Mouse (Mus musculus) neural tube, embryonic 10.5 days (tissue): ENCODE results near the gene Tom1l2.
A peak's percentile ranks its signal among the peaks of the same experiment; 100 is the strongest.

ENCODE experiments used
- DNase-seq: peaks from one replicate; pipeline ENCODE4 v3.0.0-alpha.2; 2017; ENCODE audit warnings: low spot score; ENCODE audit errors: extremely low spot score

The Tom1l2 gene

DNA sequence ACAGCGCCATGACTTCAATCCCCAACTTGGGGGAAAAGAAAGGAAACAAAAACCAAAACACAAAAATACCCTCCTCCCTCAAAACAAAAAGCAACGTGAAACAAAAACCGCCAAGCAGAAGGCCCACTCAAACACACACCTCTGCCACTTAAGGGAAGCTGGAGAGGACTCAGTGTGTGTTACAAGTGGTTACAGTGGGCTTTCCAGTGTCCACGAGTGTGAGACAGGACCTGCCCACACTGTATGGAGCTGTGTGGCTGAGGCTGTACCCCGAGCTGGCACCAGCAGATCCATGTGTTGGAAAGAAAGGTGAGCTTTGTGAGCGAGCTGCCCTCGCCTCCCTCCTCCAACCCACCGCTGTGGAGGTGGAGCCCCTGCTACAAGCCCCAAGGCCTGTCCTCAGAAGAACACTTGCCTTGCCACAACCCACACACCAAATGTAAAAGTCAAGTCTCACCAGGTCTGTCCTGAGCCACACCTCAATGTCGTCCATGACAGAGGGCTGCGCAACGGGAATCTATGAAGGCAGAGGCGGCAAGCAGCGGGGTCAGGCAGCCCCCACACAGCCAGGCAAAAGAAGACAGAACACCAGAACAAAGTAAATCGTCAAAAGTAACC is 120.2 kb downstream of the Tom1l2 start:
- DNase-seq: no peak

DNA sequence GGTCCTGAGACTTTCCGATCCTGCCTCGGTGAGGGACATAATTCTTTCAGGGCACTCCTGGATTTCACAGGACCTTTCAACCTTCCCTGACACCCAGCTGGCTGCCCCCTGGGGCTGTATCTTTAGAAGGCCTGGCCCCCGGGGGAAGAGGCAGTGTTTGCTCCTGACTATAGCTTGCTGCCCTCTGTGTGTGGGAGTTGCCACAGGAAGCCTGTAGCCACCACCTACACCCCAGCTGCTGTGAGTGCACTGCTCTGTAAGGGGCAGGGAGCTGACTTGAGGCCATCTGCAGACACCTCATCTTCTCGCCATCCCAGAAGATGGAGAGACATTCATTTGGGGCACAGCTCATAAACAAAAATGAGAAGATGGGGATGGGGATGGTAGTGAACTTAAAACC is 120.8 kb downstream of the Tom1l2 start:
- DNase-seq: no peak

DNA sequence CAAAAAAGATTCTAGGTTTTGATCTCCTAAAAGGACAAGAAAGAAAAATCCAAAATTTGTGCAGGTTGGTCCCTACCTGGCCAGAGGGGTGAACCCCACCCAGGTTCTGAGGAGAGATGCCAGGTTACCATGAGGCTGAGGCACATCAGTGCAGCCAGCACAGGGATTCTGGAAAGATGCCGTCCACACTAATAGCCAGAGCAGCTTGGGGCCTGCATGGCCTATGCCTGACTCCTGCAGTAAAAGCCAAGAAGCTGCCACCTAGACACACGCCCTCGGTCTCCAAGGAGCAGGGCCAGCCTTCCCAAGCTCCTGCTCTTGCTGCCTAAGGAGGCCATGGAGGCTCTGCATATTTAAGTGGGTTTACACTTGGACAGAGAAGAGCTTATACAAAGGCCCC is 121.4 kb downstream of the Tom1l2 start:
- no peak for DNase-seq

DNA sequence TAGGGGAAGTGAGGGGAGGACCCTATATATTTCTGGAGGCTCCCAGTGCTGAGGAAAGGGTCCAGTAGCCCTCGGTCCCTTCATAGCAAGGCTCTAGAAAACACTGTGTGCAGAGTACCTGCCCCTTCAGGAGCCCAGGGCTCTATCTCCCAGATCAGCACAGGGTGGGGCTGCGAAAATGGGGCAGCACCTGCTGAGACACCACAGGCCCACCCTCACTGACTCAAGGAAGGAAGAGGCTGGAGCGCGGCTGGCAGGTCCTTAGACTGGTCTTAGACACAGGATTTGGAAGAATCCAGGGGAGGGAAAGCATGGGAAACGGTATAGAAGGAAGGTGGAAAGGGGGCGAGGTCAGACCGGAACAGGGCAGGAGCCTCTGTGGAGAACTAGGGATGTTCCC is 122.2 kb downstream of the Tom1l2 start:
- no peak for DNase-seq

DNA sequence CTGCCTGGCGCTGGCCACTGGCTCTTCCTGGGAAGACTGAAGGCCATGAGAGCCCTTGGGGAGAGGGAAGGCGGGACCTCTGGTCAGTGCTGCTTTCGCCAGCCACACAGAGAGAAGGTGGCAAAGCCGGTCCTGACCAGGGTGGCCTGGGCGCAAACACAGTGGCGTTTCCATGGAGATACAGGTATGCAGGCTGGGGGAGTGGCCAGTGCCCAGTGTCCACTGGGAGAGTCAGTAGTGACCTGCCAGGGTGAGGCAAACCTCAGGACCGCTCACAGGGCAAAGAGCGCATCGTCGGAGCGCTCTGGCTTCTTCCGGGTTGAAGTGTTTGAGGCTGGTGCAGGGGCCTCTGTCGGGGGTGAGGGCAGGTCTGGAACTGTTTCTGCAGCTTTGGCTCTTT is 122.9 kb downstream of the Tom1l2 start:
- no peak for DNase-seq

DNA sequence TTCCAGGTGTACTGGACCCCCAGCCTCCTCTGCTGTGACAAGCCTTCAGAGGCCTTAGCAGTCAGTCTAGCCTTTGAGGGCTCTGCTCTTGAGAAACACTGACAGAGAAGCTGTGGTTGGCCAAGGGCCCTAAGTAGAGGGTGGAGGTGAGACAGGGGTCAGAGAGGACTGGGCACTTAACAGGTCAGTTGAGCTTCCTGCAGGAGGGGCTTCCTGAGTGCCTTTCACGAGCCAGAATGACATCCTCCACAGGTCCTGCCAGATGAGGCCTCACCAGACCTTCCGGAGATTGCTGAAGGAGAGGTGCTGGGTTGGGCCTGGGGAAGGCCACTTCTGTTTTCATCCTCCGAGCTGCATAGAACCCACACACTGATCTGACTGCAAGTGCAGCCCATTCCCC is 124.2 kb downstream of the Tom1l2 start:
- DNase-seq: no peak

DNA sequence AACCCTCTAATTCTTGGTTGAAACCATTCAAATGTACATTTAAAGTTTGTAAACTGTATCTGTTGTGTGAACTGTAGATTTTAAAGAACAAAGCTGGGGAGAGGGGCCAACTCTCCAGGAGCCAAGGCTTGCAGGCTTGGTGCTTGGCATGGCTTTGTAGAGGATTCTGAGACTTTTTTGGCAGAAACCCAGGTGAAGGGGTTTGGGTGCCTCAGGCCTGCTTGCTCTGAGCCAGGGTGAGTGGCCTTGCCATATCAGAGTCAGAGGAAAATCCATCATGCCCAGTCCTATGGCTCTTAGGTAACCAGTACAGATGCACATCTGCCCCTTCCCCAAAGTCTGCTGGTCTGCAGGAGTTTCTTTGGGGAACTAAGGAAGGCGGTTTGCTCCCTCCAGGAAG is 126.8 kb downstream of the Tom1l2 start:
- DNase-seq: no peak

DNA sequence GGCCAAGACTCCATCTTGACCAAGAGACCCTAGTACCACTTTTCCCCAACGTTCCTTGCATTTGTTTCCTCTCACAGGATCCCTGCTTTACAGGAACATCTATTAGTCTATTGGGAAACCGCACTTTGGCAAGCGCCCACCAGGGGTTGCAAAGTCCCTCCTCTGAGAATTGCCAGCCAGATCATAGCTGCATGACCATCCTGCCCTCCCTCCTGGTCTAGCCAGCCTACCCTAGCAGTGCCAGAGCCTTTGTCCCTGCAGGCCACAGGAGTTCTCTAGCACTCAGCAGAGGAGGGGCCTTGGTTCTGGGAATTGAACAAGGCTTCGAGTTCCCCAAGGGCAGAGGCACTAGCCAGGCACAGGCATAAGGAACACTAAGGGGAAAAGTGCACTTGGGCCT is 128.0 kb downstream of the Tom1l2 start:
- DNase-seq: no peak

DNA sequence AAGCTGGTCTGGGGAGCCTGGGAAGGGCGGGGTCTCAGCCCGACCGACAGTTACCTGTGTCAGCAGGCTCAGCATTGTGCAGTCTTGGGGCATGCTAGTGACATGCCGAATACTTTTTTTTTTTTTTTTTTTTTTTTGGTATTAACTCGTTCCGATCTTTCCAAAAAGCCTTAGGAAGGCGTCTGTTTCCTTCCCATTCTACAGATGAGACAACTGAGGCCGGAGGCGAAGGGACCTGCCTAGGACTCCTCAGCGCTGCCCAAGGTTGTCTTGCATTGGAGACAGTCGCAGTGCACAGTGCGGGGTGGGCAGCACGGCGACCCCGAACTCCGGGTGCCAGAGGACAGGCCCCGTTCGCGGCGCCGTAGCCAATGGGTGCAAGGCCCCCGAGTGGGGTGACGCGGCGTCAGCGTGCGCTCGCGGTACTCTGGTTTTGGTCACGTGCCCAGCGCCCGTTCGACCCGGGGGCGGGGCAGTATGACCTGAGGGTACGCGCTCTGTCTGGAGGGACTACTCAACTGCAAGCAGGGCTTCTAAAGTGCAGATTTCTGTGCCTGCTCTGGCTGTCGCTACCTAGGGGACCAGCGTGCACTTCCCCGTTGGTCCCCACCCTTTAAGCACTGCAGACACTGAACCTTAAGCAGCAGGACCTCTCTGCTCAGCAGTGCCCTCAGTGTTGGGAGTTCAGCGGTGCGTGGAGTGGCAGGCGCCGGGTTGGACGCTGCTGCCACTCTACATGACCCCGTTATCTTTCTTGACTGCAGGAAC is 130.1 kb downstream of the Tom1l2 start, which contains the start of gene Srebf1:
Gene Srebf1 (minus strand): TSS at position 113 of the 768 bp plus-strand sequence.
- peak; percentile 83 for DNase-seq

DNA sequence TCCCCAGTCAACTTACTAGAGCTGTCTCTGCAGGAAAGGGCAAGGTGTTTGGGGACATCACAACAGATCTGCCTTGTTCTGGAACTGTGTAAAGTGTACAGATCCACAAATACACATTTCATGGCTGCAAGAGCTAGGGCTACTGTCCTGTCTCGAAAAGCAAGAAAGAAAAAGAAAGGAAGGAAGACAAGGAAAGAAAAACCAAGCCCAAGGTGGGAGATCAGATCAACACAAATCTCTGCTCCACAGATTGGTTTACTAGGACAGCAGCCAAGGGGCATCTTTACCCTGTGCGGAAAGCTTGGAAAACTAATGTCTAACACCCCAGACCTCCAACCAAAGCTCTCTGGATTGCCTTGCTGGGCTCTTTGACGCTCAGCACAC is 130.6 kb downstream of the Tom1l2 start:
- DNase-seq: no peak

DNA sequence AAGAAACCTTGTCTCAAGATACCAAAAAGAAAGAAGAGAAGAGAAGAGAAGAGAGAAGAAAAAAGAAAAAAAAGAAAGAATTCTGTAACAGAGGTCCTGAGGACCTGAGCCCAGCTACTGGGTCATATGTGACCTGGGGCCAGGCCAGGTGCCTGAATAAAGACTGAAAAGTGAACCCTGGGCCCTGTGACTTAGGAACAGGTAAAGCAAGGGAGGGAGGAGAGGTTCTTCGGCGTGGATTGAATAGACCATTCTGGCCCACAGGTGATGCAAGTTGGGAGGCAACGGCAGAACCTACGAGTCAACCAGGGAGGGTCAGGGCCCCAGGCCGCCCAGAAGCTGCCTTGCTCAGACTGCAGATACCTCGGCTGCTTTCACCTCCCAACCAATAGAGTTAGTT is 131.3 kb downstream of the Tom1l2 start:
- DNase-seq: no peak

DNA sequence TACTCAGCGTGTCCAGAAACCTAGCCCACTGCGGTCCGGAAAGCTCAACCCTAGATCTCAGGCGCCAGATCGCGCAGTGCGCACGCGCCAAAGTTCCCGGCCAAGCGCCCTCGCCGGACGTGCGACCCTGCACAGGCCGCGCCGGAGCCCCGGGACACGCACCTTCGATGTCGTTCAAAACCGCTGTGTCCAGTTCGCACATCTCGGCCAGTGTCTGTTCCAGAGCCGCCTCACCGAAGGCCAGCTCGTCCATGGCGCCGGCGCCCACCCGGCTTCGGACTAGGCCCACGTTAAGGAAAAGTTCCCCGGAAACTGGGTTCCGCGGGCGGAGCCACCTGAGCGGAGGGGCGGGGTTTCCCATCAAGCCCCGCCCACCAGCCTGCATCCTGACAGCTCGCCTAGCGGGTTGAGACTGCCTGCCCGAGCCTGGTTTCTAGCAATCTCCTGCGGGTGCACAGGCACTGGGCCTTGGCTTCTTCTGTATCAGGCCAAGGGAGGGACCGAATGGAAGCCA is 132.4 kb downstream of the Tom1l2 start:
- peak; percentile 97 for DNase-seq

DNA sequence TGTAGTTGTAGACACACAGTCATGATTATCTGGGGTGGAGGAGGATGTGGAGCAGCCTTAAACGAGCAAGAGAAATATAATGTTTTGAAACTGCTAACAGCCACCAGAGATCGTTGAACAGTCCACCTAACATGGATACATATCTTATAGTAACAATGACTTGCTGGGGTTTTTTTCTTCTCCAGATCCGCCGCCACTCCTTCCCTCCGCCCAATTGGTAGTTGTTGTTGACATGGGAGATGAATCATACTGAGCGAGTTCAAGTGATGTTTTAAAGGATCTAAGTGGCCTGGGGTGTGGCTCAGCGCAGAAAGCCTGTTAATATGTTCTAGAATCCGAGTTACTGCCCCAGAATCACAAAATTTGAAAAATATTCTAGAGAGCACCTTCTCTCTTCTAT is 133.1 kb downstream of the Tom1l2 start:
- no peak for DNase-seq

DNA sequence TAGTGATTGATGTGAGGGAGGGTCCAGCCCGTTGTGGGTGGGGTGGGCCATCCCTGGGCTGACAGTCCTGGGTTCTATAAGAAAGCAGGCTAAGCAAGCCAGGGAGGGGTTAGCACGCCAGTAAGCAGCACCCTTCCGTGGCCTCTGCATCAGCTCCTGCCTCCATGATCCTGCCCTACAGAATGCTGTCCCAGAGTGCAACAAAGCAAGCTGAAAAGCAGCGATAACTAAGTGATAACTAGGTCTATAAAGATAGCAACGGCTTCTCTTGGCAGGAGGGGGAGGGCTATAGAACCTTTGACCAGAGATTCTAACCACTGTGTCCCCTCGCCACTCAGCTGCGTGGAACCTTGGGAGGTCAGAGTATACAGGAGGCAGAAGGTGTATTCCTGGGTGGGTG is 135.2 kb downstream of the Tom1l2 start:
- no peak for DNase-seq

DNA sequence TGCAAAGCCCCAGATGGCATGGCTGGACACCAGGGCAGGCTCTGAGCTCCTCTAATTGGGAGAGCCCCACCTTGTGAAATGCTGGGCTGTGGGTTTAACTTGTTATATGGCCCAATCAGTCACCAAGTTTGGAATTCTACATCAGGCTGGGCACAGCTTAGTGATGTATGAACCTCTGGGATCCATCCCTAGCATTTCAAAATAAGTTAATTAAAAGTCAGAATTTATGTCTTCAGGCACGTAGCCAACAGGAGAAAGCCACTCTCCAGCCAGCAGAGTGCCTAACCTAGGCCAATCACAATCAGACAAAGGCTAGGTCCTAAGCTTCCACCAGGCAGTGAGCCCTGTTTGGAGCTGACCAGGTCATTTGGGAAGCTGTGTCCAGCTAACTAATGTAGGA is 136.0 kb downstream of the Tom1l2 start:
- no peak for DNase-seq

DNA sequence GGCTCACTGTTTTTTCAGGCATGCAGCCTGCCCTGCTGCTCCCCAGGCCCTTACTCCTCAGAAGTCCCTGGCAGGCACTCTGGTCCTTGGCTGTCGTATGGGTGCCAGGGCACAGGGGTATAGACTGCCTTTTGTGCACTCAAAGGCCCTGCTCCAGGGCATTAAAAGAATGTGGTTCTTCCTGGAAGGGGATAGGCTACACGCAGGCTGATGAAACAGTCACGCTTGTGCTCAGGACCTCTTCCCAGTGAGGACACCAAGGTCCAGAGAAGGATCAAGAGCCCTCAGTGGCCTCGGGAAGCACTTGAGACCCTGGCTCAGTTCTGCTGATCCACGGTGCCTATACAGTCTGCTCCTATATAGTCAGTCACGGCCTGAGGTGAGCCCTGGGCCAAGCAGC is 139.4 kb downstream of the Tom1l2 start:
- DNase-seq: no peak

DNA sequence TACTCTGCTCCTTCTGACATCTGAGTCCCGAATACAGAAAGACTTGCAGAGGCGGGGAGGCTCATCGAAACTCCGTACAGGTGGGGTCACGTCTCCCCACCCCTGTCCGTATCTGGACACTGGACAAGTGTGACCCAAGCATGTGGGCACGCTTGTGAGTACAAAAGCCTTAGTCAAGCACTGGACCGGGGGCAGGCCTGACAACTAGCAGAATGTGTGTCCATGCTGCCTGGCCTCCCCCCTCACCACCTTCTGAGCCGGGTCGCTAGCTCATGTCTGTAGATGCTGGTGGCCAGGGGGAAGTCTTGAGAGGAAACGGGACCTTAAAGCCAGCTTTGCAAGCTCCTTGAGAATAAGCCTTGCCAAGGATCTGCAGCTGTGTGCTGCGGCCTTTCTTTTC is 140.9 kb downstream of the Tom1l2 start:
- DNase-seq: no peak

DNA sequence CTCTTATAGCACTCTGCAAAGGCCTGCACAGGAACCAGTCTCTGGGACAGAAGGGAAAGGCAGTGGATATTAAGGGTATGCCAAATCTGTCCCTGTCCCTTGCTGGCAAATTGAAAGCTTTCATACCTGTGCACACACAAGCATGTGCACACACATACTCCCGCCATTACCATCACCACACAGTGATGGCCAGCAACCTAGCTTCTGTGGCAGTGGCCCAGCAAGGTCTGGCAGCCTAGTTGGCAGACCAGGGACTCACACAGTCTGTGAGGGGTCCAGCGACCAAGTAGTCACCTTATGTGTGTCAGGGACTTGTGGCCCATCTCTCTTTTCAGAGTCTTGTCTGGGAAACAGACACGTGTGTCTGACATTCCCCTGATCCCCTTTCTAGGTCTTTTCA is 141.6 kb downstream of the Tom1l2 start:
- DNase-seq: no peak

DNA sequence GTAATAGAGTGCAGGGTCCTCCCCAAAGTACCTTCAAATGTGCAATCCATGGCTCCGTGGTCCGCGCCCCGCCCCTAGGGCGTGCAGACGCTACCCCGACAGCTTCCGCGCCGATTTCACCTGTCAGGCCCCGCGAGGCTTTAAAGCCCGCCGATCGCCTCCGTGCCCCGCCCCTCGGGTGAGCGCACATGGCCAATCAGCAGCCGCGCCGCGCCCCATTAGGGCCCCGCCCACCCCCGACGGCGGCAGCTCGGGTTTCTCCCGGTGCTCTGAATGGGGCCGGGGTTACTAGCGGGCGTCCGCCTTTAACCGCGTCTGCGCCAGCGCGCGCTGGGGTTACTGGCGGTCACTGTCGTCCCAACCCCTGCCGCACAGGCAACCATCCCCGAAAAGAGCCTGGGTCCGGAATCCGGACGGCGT is 142.4 kb downstream of the Tom1l2 start:
- DNase-seq: peak; percentile 96

DNA sequence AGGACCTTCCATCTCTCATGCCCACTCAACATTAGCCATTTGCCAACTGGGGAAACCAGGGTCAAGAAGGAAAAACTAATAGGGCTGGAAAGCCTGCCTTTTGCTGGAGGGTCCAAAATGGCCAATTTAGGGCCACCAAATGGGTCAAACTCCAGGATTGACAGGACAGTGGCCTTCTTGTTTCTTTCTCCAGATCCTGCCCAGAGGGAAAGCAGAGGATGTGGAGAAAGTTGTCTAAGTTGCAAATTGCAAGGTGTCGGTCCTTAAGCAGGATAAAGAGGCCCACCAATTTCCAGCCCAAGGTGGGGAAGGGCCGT is 142.8 kb downstream of the Tom1l2 start:
- DNase-seq: no peak

DNA sequence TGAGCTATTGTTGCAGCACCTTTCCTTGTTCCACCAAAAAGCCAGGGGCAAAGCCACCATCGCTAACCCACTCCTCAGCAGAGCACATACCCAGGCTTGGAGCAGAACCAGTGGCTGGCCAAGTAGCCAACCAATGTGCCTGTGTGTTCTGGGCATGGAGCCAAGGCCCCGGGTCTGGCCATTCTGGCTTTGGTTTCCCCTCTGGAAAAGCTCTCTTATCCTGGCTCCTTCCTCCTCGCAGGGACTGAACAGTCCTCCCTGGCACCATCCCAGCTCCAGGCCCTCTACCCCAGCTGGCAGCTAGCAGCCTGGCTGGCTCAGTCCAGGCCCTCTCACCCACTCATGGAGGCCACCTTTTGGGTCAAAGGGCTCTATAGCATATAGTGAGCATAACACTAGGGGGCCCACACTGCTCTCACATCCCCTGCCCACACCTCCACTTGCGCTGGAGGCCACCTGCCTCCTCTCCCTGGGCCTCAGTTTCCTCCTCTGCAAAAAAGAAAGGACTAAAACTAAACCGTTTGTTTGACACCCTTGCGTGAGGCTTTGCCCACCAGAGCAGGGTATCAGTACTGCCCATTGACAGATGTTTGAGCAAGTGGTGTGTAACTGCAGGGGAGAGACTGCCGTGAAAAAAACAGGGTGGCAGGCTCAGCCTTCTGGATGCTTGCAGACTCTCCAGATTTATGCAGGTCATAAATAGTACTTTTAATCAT is 143.3 kb downstream of the Tom1l2 start:
- no peak for DNase-seq

DNA sequence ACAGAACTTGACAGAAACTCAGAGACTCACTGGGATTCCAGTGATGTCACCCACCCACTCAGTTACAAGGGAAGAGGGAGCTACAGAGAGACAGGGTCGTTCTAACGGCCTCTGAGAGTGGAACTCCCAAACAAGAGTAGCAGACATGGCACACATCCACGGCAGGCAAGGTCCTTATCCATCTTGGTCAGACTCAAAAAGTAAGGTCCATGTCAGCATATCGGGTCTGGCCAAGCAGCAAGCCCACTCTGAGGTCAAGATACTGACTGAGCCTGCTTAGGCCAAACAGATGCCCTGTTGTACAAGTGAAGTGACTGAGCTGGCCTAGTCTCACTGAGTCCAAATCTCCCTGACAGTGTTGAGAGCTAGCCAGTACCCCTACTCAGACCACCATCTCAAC is 144.0 kb downstream of the Tom1l2 start:
- no peak for DNase-seq

DNA sequence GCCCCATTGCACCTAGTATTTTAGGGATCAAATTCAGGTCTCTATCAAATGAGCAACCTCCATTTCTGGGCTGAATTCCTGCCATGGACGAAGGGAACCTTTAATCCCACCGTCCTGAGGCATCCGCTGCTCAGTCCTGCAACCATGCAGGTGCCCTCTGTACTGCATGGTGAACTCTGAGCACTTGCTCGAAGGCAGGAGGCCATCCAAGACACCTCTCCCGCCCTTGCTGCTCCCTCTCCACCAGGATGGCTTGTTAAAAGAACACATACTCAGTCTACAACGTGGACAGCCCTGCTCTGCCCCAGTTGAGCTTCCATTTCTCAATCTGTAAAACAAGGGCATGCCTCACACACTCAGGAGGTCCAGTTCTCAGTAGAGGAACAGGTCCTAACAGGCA is 144.5 kb downstream of the Tom1l2 start:
- DNase-seq: no peak
